In the genomic region with DNA sequence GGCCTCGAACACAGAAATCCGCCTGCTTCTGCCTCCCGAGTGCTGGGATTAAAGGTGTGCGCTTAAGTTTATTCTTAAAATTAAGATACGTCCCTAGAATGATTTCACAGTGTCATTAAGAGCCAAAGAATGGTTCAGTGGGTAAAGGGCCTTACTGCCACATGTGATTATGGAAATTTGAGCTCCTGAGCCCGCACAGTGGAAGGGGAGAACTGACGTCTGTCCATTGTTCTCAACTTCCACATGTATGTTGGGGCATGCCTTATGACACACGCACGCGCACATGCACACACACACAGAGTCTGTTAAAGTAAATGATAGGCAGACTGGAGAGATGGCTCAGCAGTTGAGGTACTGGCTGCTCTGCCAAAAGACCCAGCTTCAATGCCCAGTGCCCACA, we compare ENCODE assay signal across 21 mouse cellular contexts. TPM values are rescaled to one million over a fixed set of nuclear protein-coding genes. Genes with fewer than 3 reads are reported as not detected.
"Had no signal": no experiment of that assay in that cellular context is flagged by ENCODE, and none has a peak within 500 bp of the region (broad histone marks: within the 10 kb centered on the region; RNA-seq: fewer than 3 reads in every experiment).

No protein-coding gene starts in this region.

- DNase-seq: gastrocnemius, adult 2 months; gastrocnemius, postnatal 10 days; gastrocnemius, postnatal 25 days; heart, postnatal 10 days; heart, postnatal 4 days; kidney, adult 18-20 months; kidney, adult 8-10 months; kidney, postnatal 10 days; kidney, postnatal 25 days; kidney, postnatal 4 days had no signal

- H3K4me1 ChIP-seq: hindbrain, embryonic 12.5 days; intestine, embryonic 15.5 days; limb, embryonic 15.5 days; liver, embryonic 12.5 days had no signal

- H3K27ac ChIP-seq: gastrocnemius, adult 2 months; hindbrain, embryonic 10.5 days; hindbrain, embryonic 12.5 days; hindbrain, embryonic 14.5 days; intestine, embryonic 15.5 days; left cerebral cortex, adult 2 months; limb, embryonic 13.5 days; limb, embryonic 15.5 days; liver, embryonic 12.5 days; liver, embryonic 14.5 days had no signal

- H3K27me3 ChIP-seq: heart, embryonic 12.5 days; hindbrain, embryonic 12.5 days; intestine, embryonic 15.5 days; limb, embryonic 13.5 days; limb, embryonic 15.5 days; liver, embryonic 12.5 days had no signal

- H3K9me3 ChIP-seq: heart, embryonic 12.5 days; hindbrain, embryonic 10.5 days; hindbrain, embryonic 12.5 days; intestine, embryonic 15.5 days; limb, embryonic 13.5 days; limb, embryonic 15.5 days; liver, embryonic 12.5 days had no signal

- H3K36me3 ChIP-seq: heart, embryonic 12.5 days; hindbrain, embryonic 10.5 days; hindbrain, embryonic 12.5 days; intestine, embryonic 15.5 days; limb, embryonic 13.5 days; limb, embryonic 15.5 days; liver, embryonic 12.5 days had no signal

- H3K4me3 ChIP-seq: gastrocnemius, adult 2 months; heart, embryonic 12.5 days; hindbrain, embryonic 10.5 days; hindbrain, embryonic 12.5 days; intestine, embryonic 15.5 days; layer of hippocampus, adult 2 months; left cerebral cortex, adult 2 months; limb, embryonic 13.5 days; limb, embryonic 15.5 days; liver, embryonic 12.5 days had no signal

RNA-seq across cellular contexts. Expression of a gene that starts 30.6 kb away (rescaled TPM):
- polyA plus RNA-seq: hindbrain, embryonic 12.5 days had no signal
